Mouse (Mus musculus) inflammation-experienced regulatory T-cells, adult 6 months (primary cell): ENCODE measurements around the gene Gm49368. TPM values are rescaled to one million over a fixed set of nuclear protein-coding genes. Genes with fewer than 3 reads are reported as not detected.
"Not testable (repeated sequence)": the region's sequence is repeated elsewhere in the genome, so short reads cannot be mapped to it uniquely, and the experiment has no call there.

Experiments used
- ATAC-seq: one replicate; pipeline ENCODE4 v1.8.0; 2017
- polyA plus RNA-seq, 3 experiments: library from polyadenylated mRNA; unstranded; fragments of 100-300 nt; shearing (Covaris generic); gene quantifications; one replicate each; pipeline ENCODE4 v1.2.1; 2017

Gm49368 gene
- polyA plus RNA-seq, 3 experiments from 2014 or later: 0.87 TPM; not detected in 2

DNA sequence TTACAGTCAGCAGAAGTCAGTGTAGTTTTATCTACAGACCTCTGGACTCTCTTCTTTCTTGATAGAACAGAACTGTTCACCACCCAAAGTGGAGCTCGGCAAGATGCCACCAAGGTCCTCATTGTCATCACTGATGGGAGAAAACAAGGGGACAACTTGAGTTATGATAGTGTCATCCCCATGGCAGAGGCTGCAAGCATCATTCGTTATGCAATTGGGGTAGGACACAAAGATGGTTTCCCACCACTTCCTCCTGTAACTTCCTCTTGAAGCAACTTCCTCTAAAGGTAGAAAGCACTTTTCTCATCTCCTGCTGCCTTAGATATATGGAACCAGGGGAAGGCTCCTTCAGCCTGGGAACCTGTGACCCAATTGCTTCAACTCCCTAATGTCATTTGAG is 71.1 kb downstream of the Gm49368 start:
- no peak for ATAC-seq

DNA sequence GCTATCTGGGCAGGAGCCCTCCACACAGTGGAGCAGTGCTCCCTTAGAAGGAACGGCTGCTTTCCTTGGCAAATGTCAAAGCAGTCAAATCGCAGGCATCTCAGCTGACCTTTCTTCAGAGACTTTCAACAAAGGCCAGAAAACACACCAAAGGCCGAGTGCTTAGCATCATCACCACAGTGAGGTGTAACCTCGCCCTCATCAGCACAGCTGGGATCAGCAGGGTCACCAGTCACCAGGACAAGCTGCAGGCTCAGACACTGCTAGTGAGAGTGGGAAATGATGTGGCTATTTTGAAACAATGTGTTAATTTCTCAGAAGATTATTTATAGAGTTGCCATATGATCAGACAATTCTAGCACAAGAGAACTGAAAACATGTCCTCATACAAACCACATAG is 74.4 kb downstream of the Gm49368 start:
- no peak for ATAC-seq

DNA sequence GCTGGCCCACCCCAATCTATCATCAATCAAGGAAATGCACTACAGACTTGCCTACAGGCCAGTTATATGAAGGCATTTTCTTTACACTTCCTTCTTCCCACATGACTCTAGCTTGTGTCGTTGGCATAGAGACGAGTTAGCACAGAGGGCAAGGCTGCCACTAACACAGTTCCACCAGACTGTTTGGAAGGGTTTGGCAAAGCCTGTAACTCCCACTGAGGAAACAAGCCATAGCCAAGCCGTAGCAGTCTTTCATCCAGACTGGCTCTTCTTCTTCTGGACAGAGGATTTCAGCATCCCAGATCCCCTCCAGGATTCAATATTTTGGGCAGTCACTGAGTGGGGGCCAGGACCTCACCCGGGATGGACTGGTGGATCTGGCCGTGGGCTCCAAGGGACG is 77.1 kb downstream of the Gm49368 start:
- ATAC-seq: no peak

DNA sequence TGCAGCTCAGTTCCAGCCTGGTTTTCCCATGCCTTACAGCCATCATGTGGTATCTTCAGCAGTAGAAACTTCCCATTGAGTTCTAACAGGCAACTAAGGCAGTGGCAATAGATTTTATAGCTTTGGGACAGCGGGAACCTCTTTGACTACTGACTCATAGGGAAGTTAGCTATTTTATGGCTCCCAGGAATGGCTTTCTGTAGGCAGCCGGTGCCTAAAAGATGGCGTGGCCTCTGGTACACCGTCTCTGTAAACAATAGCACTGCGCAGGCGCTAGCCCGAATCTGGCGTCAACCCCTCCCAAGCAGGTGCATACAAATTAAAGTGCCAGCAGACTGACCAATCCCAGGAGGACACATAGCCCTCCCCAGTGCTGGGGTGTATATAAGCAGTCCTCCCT is 88.5 kb downstream of the Gm49368 start:
- no peak for ATAC-seq

DNA sequence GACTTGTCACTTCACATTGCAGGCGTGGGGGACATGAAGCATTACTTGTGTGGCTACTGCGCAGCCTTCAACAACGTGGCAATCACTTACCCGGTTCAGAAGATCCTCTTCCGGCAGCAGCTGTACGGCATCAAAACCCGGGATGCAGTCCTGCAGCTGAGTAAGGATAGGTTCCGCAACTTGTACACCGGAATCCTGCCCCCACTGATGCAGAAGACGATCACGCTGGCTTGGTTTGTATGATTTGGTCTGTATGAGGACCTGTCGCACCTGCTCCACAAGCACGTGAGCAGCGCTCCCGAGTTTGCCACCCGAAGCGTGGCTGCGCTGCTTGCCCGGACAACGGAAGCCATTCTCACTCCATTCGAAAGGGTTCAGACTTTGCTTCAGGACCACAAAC is 91.6 kb downstream of the Gm49368 start, which contains the start of gene Itgad:
TSS of gene Itgad (plus strand) at position 301 of the 400 bp plus-strand sequence.
- ATAC-seq: no peak

GRCm38 (mm10) chr7:128154924-128155323 is 92.4 kb downstream of the Gm49368 start:
- no peak for ATAC-seq

DNA sequence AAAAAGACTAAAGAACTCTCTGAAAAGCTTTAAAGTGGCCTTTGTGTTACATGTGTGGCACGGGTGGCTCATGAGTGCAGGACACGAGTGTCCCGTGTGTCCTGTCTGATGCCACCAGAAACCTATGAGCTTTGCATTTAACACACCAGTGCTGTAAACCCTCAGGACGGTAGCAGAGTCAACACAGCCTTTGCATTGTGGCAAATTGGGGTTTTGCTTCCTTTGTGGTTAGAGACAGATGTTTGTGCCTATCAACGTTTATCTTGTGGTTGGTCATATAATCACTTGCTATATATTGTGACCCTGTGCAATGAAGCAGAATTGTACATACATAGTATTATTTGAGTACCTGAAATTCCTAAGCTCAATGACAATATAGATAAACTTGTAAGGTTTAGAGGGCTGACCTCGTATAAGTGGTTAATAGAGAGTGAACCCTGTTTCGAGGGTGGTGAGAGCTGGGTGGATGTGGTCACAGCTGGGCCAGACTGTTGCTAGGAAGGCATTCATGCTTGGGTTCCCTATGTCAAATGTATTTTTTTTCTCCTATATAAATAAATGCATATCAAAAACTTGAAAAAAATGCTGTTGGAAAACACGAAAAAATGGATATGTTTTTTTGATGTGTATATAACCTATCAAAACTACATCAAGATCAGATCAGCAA is 96.3 kb downstream of the Gm49368 start:
- ATAC-seq: not testable (repeated sequence)

GRCm38 (mm10) chr7:128164001-128164400 is 101.5 kb downstream of the Gm49368 start:
- ATAC-seq: no peak

GRCm38 (mm10) chr7:128166391-128166790 is 103.9 kb downstream of the Gm49368 start:
- ATAC-seq: no peak

GRCm38 (mm10) chr7:128169996-128170395 is 107.5 kb downstream of the Gm49368 start:
- no peak for ATAC-seq

Other genes starting within 250 kb of the Gm49368 start
- gene Stx4a, start 238.4 kb upstream of the Gm49368 start, polyA plus RNA-seq: 10 to 100 TPM; 38.1 to 69.3 (median 57.4) TPM
- gene Stx1b, start 238.1 kb upstream of the Gm49368 start, polyA plus RNA-seq: under 1 TPM in 1 of 3 experiments, not detected in 2; 0.09 TPM
- 10 to 100 TPM; 17.4 to 29.8 (median 23.1) TPM for gene Zfp646, start 186.5 kb upstream of the Gm49368 start, polyA plus RNA-seq
- gene Zfp668, start 185.9 kb upstream of the Gm49368 start, polyA plus RNA-seq: 10 to 100 TPM in 2 of 3 experiments, 1 to 10 TPM in 1; 8.6 to 11.1 (median 10.7) TPM
- under 1 TPM in 2 of 3 experiments, not detected in 1; 0.54 TPM for gene Prss53, start 171.7 kb upstream of the Gm49368 start, polyA plus RNA-seq
- gene Gm21974, start 167.2 kb upstream of the Gm49368 start, polyA plus RNA-seq: not detected
- 10 to 100 TPM; 22.2 to 56.5 (median 56.1) TPM for gene Vkorc1, start 167.1 kb upstream of the Gm49368 start, polyA plus RNA-seq
- gene Bckdk, start 158.6 kb upstream of the Gm49368 start, polyA plus RNA-seq: 10 to 100 TPM; 64.4 to 75.5 (median 66.0) TPM
- gene Kat8, start 150.2 kb upstream of the Gm49368 start, polyA plus RNA-seq: 10 to 100 TPM; 18.5 to 41.8 (median 34.5) TPM
- not detected for gene Prss8, start 132.6 kb upstream of the Gm49368 start, polyA plus RNA-seq
- gene Prss36, start 116.0 kb upstream of the Gm49368 start, polyA plus RNA-seq: 1 to 10 TPM; 1.5 to 3.7 (median 3.0) TPM
- 10 to 100 TPM; 42.5 to 56.3 (median 52.6) TPM for gene Fus, start 95.2 kb upstream of the Gm49368 start, polyA plus RNA-seq
- gene Pycard, start 68.8 kb upstream of the Gm49368 start, polyA plus RNA-seq: 100 to 1,000 TPM; 229 to 406 (median 231) TPM
- not detected for gene Trim72, start 58.7 kb upstream of the Gm49368 start, polyA plus RNA-seq
- gene Itgam, start within 50 bp of the Gm49368 start, polyA plus RNA-seq: 1 to 10 TPM in 2 of 3 experiments, under 1 TPM in 1; 0.09 to 1.2 (median 1.1) TPM
- 1 to 10 TPM in 1 of 3 experiments, not detected in 2; 1.1 TPM for gene Itgax, start 66.9 kb downstream of the Gm49368 start, polyA plus RNA-seq
- gene Itgad, start 91.7 kb downstream of the Gm49368 start, polyA plus RNA-seq: 1 to 10 TPM in 1 of 3 experiments, not detected in 2; 1.0 TPM
- 1 to 10 TPM in 1 of 3 experiments, not detected in 2; 1.5 TPM for gene Cox6a2, start 143.7 kb downstream of the Gm49368 start, polyA plus RNA-seq
- 1 to 10 TPM; 4.9 to 5.6 (median 5.5) TPM for gene Armc5, start 174.7 kb downstream of the Gm49368 start, polyA plus RNA-seq
- gene 9130023H24Rik, start 175.3 kb downstream of the Gm49368 start, polyA plus RNA-seq: 1 to 10 TPM; 2.6 to 4.9 (median 2.8) TPM
- gene Tgfb1i1, start 184.1 kb downstream of the Gm49368 start, polyA plus RNA-seq: 1 to 10 TPM in 1 of 3 experiments, under 1 TPM in 1, not detected in 1; 0.26 to 1.0 TPM
- not detected for gene Slc5a2, start 203.0 kb downstream of the Gm49368 start, polyA plus RNA-seq
- gene BC017158, start 235.5 kb downstream of the Gm49368 start, polyA plus RNA-seq: 1 to 10 TPM; 5.4 to 8.6 (median 7.3) TPM